Comparison of ENCODE assay signal across 13 mouse cellular contexts in genomic region chr7:118314228-118314658, GRCm38 (mm10).
DNase-seq lines count a peak whose midpoint lies in the region; ATAC-seq lines count a peak whose summit lies in the region.
"Had no signal": no experiment of that assay in that cellular context is flagged by ENCODE, and none has a peak within 500 bp of the region (broad histone marks: within the 10 kb centered on the region; RNA-seq: fewer than 3 reads in every experiment).

No protein-coding gene starts in this region.

- no peaks in the 10 kb centered on the region for H3K9me3 ChIP-seq in kidney, embryonic 15.5 days (replicated peaks)
- H3K9me3 ChIP-seq: embryonic facial prominence, embryonic 15.5 days had no signal

- WGBS in kidney, embryonic 15.5 days: 81% methylated on average over 8 of the region's 8 CpGs

- H3K36me3 ChIP-seq in kidney, embryonic 15.5 days: no peaks in the 10 kb centered on the region
- H3K36me3 ChIP-seq: embryonic facial prominence, embryonic 15.5 days had no signal

- peak; percentile 25 for DNase-seq in adrenal gland, adult 8-10 months
- DNase-seq in adrenal gland, postnatal 4 days (ENCODE audit: low spot score in 2 of 2): no peak
- DNase-seq in 3T3-L1 (ENCODE audit: low read depth, low spot score): peak; percentile 9
- DNase-seq in cerebellum, postnatal 36 days: peak; percentile 43 to 61
- DNase-seq in left cerebral cortex, postnatal 25 days (ENCODE audit: low spot score in 2 of 2): peak; percentile 20 to 62
- no peak for DNase-seq in heart, postnatal 25 days (ENCODE audit: low spot score)

- H3K4me1 ChIP-seq in kidney, embryonic 15.5 days: no peaks in the 10 kb centered on the region

- H3K4me3 ChIP-seq in kidney, embryonic 15.5 days (replicated peaks): no peak overlapping the region
- H3K4me3 ChIP-seq: embryonic facial prominence, embryonic 15.5 days; myocyte had no signal

- H3K4me2 ChIP-seq in kidney, embryonic 15.5 days: no peak overlapping the region
- H3K4me2 ChIP-seq: embryonic facial prominence, embryonic 15.5 days; heart, embryonic 11.5 days; lung, embryonic 14.5 days had no signal

- H3K27me3 ChIP-seq in kidney, embryonic 15.5 days: no peaks in the 10 kb centered on the region
- H3K27me3 ChIP-seq: embryonic facial prominence, embryonic 15.5 days had no signal

- no peak overlapping the region for H3K27ac ChIP-seq in kidney, embryonic 15.5 days
- H3K27ac ChIP-seq: embryonic facial prominence, embryonic 15.5 days; kidney, postnatal 0 days had no signal

- no peak for ATAC-seq in erythroid progenitor cell, adult 5-6 weeks (replicated peaks; ENCODE audit: low FRiP score, poor library complexity, severe bottlenecking)
- ATAC-seq in kidney, embryonic 15.5 days (replicated peaks; ENCODE audit: low FRiP score): no peak

- intact Hi-C loops in left cerebral cortex, postnatal 25 days (cut with DNase I): no loop called here
- intact Hi-C loops in heart, postnatal 25 days (cut with DNase I): loop anchor here (5.0 kb wide), 1 partner anchor 48 kb away; no protein-coding TSS in a partner anchor

- H3K9ac ChIP-seq in kidney, embryonic 15.5 days: no peak overlapping the region
- H3K9ac ChIP-seq: embryonic facial prominence, embryonic 15.5 days; lung, embryonic 14.5 days had no signal

Comparison
In these comparisons a context has a peak if more than half of its experiments do, and no peak if none do; other contexts are left out.
1. DNase-seq: peak in adrenal gland, adult 8-10 months (single experiment), 3T3-L1 (single experiment), cerebellum, postnatal 36 days (2 of 2) and left cerebral cortex, postnatal 25 days (2 of 2); none in adrenal gland, postnatal 4 days (0 of 2) and heart, postnatal 25 days (single experiment).